Mouse (Mus musculus) forebrain, embryonic 14.5 days (tissue): ENCODE measurements at regions not wholly inside any gene's neighbourhood (a gene's known extent, or its start where the extent isn't known, plus 50 kb on each side); places are given as distances from the start of the nearest gene placed in this dataset.

Experiments used
- ATAC-seq: fragments of 200-750 bp; cut with Nextera tagmentation; 2 replicates; pipeline ENCODE4 v1.8.0; 2017; ENCODE audit warnings: mild to moderate bottlenecking, moderate library complexity
- DNase-seq: peaks from one replicate; pipeline ENCODE4 v3.0.0-alpha.2; 2015; ENCODE audit warnings: low spot score
- H3K27ac ChIP-seq: fragments of 300-500 bp; sonication (generic); 2 replicates; pipeline ENCODE4 v1.5.1; 2014; ENCODE audit warnings: low read depth, mild to moderate bottlenecking, control low read depth, low read length, moderate library complexity
- H3K27me3 ChIP-seq: fragments of 300-500 bp; sonication (generic); replicated peaks from 2 replicates; pipeline ENCODE4 v1.6.1; 2014; ENCODE audit warnings: low read length, control low read depth, mixed read lengths; ENCODE audit not compliant: control insufficient read depth, insufficient read depth
- H3K36me3 ChIP-seq: fragments of 300-500 bp; sonication (generic); 2 replicates; pipeline ENCODE4 v1.6.1; 2014; ENCODE audit warnings: low read length, control low read depth; ENCODE audit not compliant: control insufficient read depth, insufficient read depth
- H3K4me1 ChIP-seq: fragments of 300-500 bp; sonication (generic); 2 replicates; pipeline ENCODE4 v1.6.1; 2014; ENCODE audit warnings: antibody characterized with exemption, low read length, control low read depth; ENCODE audit not compliant: control insufficient read depth, insufficient read depth
- H3K4me2 ChIP-seq: fragments of 300-500 bp; sonication (generic); 2 replicates; pipeline ENCODE4 v1.6.1; 2014; ENCODE audit warnings: mild to moderate bottlenecking, control low read depth, low read length
- H3K4me3 ChIP-seq: fragments of 300-500 bp; sonication (generic); 2 replicates; pipeline ENCODE4 v1.5.1; 2014; ENCODE audit warnings: low read depth, low read length, control low read depth
- H3K9ac ChIP-seq: fragments of 300-500 bp; sonication (generic); 2 replicates; pipeline ENCODE4 v1.6.1; 2014; ENCODE audit warnings: mild to moderate bottlenecking, low read length, control low read depth, moderate library complexity
- H3K9me3 ChIP-seq: fragments of 300-500 bp; sonication (generic); replicated peaks from 2 replicates; pipeline ENCODE4 v1.6.1; 2016; ENCODE audit warnings: low read length, control low read depth, mixed read lengths; ENCODE audit not compliant: control insufficient read depth
- WGBS: fragments of 180-500 bp; shearing (Covaris S2); extraction: QIAGEN DNeasy Blood & Tissue Kit; methylation state at CpG from one replicate; pipeline ENCODE4 v1.1.7; 2014; 5-methylcytosine and 5-hydroxymethylcytosine counted together

DNA sequence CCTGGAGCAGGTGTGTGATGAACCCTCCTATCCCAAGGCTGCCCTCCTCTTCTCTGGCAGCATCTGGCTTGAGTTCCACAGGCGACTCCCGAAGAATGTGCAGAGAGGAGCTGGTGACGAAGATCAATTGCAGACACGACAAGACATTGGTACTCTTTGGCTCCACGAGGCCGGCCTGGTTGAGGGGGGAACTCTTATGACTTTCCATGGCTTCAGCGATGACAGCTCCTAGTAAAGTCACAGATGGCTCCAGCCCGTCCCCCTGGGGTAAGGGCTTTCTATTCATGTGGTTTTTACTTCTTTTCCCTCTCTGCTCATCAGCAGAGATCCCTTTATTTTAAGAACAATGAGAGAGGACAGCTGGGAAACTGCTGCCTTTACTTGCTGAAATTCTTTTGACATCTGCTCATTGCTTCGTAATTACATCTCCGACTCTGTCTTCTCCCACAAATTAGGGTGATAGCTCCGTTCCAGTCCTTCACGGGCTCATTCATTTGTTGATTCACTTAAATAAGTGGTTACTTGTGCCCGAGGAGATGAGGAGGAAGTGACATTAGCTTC, 284.2 kb upstream of the Msx2 start:
- DNase-seq: peak; percentile 8
- no peaks in the 10 kb centered on the region for H3K36me3 ChIP-seq

DNA sequence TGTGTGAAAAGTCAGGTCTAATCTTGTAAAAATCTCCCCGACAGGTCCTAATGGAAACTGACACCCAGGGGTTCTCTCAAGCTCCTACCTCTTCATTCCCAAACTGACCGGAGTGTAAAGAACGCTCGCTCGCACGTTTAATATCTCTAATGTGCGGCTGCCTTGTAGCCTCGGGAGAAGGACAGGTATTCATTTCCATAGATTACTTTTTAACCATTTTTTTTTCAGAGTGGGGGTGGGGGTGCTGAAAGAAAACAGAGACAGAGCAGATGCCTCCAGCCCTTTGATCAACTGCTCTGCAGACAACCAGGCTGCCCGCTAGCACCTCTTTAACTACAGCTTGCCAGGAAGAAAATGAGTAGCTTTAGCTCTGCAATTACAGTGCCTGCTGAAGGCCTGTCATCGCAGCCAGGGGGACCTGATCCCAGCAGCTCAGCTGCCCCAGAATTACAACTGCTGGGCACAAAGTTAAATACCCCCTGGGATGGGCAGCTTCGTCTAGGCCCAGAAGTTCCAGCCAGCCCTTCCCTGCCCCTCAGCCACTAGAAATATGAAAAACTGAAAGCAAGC, 282.3 kb upstream of the Msx2 start:
- H3K27me3 ChIP-seq: no peaks in the 10 kb centered on the region
- no peaks in the 10 kb centered on the region for H3K9me3 ChIP-seq
- DNase-seq: peak; percentile 41
- 70% methylated on average over 11 of the region's 11 CpGs for WGBS
- no peaks in the 10 kb centered on the region for H3K36me3 ChIP-seq
- H3K4me2 ChIP-seq: no peak overlapping the region
- peaks cover 7% of the 10 kb centered on the region; the same call in 1 of the 2 replicates for H3K4me1 ChIP-seq
- ATAC-seq: no peak; the same call in 1 of the 2 replicates
- no peak overlapping the region for H3K4me3 ChIP-seq
- no peak overlapping the region for H3K9ac ChIP-seq
- no peak overlapping the region for H3K27ac ChIP-seq

More for the DNA sequence above, 284.2 kb upstream of the Msx2 start:
- H3K9me3 ChIP-seq: no peaks in the 10 kb centered on the region
- H3K9ac ChIP-seq: no peak overlapping the region
- H3K27ac ChIP-seq: no peak overlapping the region
- H3K4me1 ChIP-seq: peaks cover 7% of the 10 kb centered on the region; the same call in 1 of the 2 replicates
- no peaks in the 10 kb centered on the region for H3K27me3 ChIP-seq
- ATAC-seq: no peak
- H3K4me2 ChIP-seq: no peak overlapping the region
- WGBS: 58% methylated on average over 13 of the region's 13 CpGs
- H3K4me3 ChIP-seq: no peak overlapping the region

DNA sequence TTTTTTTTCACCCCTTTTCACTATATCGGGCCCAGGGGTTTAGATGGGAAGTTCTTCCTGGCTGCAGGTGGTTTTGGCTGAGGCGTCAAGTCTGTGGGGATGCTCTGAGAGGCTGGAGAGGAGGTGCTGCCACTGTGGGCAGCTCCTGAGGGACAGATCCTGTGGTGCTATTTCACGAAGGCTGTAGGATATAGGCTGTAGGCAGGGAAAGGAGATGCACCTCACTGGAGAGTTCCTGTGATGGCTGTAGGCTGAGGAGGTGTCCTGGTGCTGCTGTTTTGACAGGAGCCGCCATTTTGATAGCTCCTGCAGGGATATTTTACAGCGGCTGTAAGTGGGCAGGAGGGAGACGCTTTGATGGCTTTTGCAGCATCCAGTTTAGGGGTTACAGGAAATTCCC, 280.2 kb upstream of the Msx2 start:
- H3K4me1 ChIP-seq: peaks cover 7% of the 10 kb centered on the region; the same call in 1 of the 2 replicates
- H3K4me3 ChIP-seq: no peak overlapping the region
- H3K27me3 ChIP-seq: no peaks in the 10 kb centered on the region
- H3K9ac ChIP-seq: no peak overlapping the region
- H3K4me2 ChIP-seq: no peak overlapping the region
- no peaks in the 10 kb centered on the region for H3K36me3 ChIP-seq
- no peaks in the 10 kb centered on the region for H3K9me3 ChIP-seq
- no peak overlapping the region for H3K27ac ChIP-seq
- no peak for DNase-seq
- WGBS: 73% methylated on average over 6 of the region's 6 CpGs
- no peak for ATAC-seq

DNA sequence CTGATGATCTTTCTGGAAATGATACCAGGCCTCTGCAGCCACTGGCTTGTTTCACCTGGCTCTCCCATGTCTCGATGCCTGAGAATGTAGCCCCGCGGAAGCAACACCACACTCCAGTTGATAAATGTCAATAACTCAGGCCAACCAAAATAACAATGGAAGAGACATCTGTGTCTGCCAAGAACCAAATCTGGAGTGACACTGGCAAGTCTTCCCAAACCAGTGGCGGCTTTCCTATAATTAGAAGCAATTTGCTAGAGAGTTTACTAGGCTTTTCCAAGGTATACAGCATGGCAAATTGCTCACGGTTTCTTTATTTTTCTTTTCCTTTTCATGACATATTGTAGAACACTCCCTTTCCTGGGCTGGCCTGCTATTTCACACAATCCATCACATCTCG, 268.1 kb upstream of the Msx2 start:
- no peak overlapping the region for H3K9ac ChIP-seq
- no peak for DNase-seq
- 77% methylated on average over 6 of the region's 6 CpGs for WGBS

DNA sequence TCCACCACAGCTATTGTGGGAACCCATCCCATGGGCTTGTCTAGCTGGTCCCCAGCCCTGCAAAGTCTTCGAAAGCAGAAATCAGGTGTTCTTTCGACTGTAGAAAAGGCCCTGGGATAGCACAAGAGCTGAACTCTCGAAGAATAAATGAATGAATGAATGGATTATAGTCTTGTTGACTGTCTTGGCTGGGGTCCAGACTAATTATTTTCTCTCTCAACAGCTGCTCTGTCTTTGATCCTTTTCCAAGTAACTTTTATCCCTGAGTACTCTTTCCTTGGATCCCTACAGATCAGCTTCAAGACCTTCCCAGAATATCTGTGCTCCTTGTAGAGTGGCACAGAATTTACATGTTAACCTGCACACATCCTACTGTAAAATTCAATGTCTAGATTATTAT, 266.3 kb upstream of the Msx2 start:
- H3K4me1 ChIP-seq: peaks cover 5% of the 10 kb centered on the region; the same call in 1 of the 2 replicates
- H3K27ac ChIP-seq: no peak overlapping the region
- no peak for ATAC-seq
- H3K4me2 ChIP-seq: no peak overlapping the region
- peak; percentile 65 for DNase-seq
- H3K9me3 ChIP-seq: no peaks in the 10 kb centered on the region
- H3K27me3 ChIP-seq: no peaks in the 10 kb centered on the region
- H3K4me3 ChIP-seq: no peak overlapping the region
- 18% methylated on average over 3 of the region's 3 CpGs for whole genome bisulfite sequencing
- H3K9ac ChIP-seq: no peak overlapping the region
- no peaks in the 10 kb centered on the region for H3K36me3 ChIP-seq

More for the DNA sequence above, 268.1 kb upstream of the Msx2 start:
- H3K27ac ChIP-seq: no peak overlapping the region
- no peaks in the 10 kb centered on the region for H3K27me3 ChIP-seq
- H3K4me1 ChIP-seq: no peaks in the 10 kb centered on the region
- no peaks in the 10 kb centered on the region for H3K36me3 ChIP-seq
- no peak overlapping the region for H3K4me2 ChIP-seq
- H3K9me3 ChIP-seq: no peaks in the 10 kb centered on the region
- no peak overlapping the region for H3K4me3 ChIP-seq
- ATAC-seq: no peak

DNA sequence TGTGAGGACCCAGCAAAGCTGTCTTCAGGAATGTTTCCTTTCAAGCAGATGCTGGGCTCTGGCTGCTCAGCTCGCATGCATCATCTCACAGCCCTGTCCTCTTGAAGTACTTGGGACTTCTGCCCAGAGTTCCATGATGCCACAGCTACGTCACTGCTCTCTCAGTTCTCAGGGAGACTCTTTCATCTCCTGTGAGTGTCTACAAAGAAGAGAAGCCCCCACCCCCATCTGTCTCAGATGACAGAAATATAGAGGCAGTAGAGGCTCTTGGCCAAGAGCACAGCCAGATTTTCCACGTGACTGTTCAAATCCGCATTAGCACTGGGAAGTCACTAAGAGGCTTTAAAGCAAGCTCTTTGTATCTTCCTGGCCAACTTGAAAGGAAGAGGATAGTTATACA, 262.1 kb upstream of the Msx2 start:
- H3K4me3 ChIP-seq: no peak overlapping the region
- H3K4me1 ChIP-seq: peaks cover 5% of the 10 kb centered on the region; the same call in 1 of the 2 replicates
- ATAC-seq (no peak), DNase-seq (peak; percentile 74)
- 31% methylated on average over 4 of the region's 4 CpGs for WGBS
- no peak overlapping the region for H3K9ac ChIP-seq
- no peaks in the 10 kb centered on the region for H3K9me3 ChIP-seq
- H3K27ac ChIP-seq: no peak overlapping the region
- H3K4me2 ChIP-seq: no peak overlapping the region
- no peaks in the 10 kb centered on the region for H3K27me3 ChIP-seq
- no peaks in the 10 kb centered on the region for H3K36me3 ChIP-seq

DNA sequence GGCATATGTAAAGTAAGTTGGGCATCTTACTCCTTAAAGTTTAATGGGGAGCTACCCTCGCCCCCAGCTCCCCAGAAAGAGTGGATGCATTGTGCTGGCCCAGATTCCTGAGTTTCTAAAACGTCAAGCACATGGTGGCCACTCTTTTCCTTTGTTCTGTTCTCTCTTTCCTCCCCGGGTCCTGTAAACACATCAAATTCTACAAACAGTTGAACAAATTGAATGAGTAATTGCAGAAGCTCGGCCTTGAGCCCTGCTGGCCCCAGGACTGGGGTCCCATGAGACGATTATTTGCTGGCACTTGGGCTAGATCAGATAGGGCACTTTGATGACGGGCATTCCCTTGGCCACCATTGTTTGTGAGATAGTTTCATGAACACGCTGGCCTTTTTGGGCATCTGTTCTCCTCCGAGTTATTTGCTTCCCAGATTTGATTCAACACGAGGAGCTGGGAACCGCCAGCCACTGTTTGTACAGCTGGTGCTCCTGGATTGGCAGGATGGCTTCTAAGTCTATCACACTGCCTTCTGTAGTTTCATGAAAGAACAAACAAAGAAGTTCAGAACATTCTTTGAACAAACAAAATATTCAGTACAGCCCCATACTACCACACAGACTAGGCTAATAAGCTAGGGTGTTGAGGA, 257.5 kb upstream of the Msx2 start:
- no peak overlapping the region for H3K9ac ChIP-seq
- H3K4me3 ChIP-seq: no peak overlapping the region
- peaks cover 5% of the 10 kb centered on the region; the same call in 1 of the 2 replicates for H3K4me1 ChIP-seq
- DNase-seq (no peak), ATAC-seq (no peak)
- no peaks in the 10 kb centered on the region for H3K9me3 ChIP-seq
- no peak overlapping the region for H3K4me2 ChIP-seq
- no peak overlapping the region for H3K27ac ChIP-seq
- no peaks in the 10 kb centered on the region for H3K27me3 ChIP-seq
- no peaks in the 10 kb centered on the region for H3K36me3 ChIP-seq
- 82% methylated on average over 10 of the region's 10 CpGs for WGBS

DNA sequence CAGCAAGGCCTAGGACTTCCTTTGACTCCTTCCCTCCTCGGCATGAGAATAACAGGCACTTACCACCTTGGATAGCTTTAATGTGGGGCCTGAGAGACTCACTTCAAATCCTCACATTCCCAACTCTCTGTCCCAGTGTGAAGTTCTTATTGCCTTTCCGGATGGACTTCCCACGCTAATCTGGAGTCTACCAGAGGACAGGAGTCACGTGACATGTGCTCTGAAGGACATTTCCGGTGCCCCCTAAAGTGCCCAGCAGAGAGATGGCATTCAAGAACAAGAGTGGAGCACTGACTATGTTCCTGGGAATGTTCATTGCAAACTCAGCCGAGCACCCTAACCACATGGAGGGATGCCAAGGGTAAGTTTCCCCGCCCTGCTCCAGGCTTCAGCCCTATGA, 257.0 kb upstream of the Msx2 start:
- Histone ChIP-seq H3K4me3 (no peak overlapping the region), H3K27me3 (no peaks in the 10 kb centered on the region), H3K4me2 (no peak overlapping the region), H3K36me3 (no peaks in the 10 kb centered on the region), H3K9me3 (no peaks in the 10 kb centered on the region), H3K27ac (no peak overlapping the region), H3K4me1 (peaks cover 2% of the 10 kb centered on the region; the same call in 1 of the 2 replicates), H3K9ac (no peak overlapping the region)
- ATAC-seq: no peak
- no peak for DNase-seq
- 94% methylated on average over 7 of the region's 7 CpGs for WGBS

DNA sequence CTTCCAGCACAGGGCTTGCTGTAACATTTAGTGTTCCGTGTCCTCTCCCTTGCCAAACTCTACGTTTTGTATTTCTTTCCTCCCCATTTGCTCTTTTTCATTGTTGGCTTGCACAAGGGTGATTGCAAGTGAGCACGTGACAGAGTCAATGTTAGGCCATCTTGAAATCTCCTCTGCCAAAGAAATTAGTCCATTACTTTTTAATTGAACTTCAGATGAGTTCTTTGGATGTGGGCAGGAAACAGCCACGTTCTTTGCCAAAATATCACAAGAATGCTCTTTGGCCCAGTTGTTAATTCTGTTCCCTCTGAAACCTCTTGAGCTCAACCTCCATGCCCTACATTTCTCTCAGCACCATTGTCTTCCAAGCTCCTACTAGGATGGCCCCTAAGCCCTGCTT, 253.2 kb upstream of the Msx2 start:
- 80% methylated on average over 4 of the region's 4 CpGs for WGBS

More for the DNA sequence above, 253.2 kb upstream of the Msx2 start:
- DNase-seq (no peak), ATAC-seq (no peak)
- no peak overlapping the region for H3K9ac ChIP-seq
- H3K27ac ChIP-seq: no peak overlapping the region
- no peak overlapping the region for H3K4me2 ChIP-seq
- no peaks in the 10 kb centered on the region for H3K36me3 ChIP-seq
- no peak overlapping the region for H3K4me3 ChIP-seq
- H3K9me3 ChIP-seq: no peaks in the 10 kb centered on the region
- H3K27me3 ChIP-seq: no peaks in the 10 kb centered on the region
- H3K4me1 ChIP-seq: 0 out of 2 replicates have a peak, but pooled peaks cover 2% of the 10 kb centered on the region
